Comparison of ENCODE assay signal across 8 mouse cellular contexts in the genomic region with DNA sequence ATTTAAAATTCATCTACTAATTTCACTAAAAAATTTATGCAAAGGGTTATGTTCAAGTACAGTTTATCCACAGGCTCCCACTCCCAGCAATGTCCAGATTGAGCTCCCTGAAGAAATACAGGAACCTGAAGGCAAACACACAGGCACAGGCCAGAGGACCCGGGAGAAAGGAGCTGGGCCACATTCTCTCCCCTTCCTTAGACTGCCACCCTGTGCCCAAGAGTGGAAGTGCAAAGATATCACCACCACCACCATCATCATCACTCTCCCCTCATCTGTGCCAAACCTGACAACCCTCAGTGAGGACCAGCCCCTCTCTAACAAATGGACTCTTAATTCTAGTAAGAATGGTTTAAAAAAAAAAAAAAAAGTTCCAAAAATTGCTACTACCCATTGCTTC. TPM values are rescaled to one million over a fixed set of nuclear protein-coding genes. Genes with fewer than 3 reads are reported as not detected.
DNase-seq lines count a peak whose midpoint lies in the region; ATAC-seq and TF ChIP-seq lines count a peak whose summit lies in the region.

No protein-coding gene starts in this region.

- peak; percentile 60; the same call in 1 of the 2 replicates for TF ChIP-seq CTCF in testis, adult 2 months (IDR thresholded peaks at IDR 0.05; ENCODE audit: control insufficient read depth, insufficient read depth, insufficient replicate concordance, low read depth, low read length)
- peak; percentile 79 for TF ChIP-seq CTCF in cortical plate, adult 2 months (IDR thresholded peaks at IDR 0.05; ENCODE audit: extremely low read depth, insufficient read depth, low read length)

- H3K4me1 ChIP-seq in testis, adult 2 months (ENCODE audit: control insufficient read depth, insufficient read depth, low read length), result no peaks in the 10 kb centered on the region
- no peaks in the 10 kb centered on the region for H3K4me1 ChIP-seq in cortical plate, adult 2 months (ENCODE audit: control insufficient read depth, insufficient read depth, low read length)
- H3K4me1 ChIP-seq in hindbrain, embryonic 16.5 days (ENCODE audit: control insufficient read depth, insufficient read depth, low read depth, low read length), result no peaks in the 10 kb centered on the region
- H3K4me1 ChIP-seq in liver, embryonic 13.5 days (replicated peaks), result no peaks in the 10 kb centered on the region

- WGBS in hindbrain, embryonic 16.5 days, result 13% methylated on average over 1 of the region's 1 CpGs
- WGBS in liver, embryonic 13.5 days (ENCODE audit: insufficient replicate concordance), result 29% methylated on average over 1 of the region's 1 CpGs

- no peak for TF ChIP-seq POLR2A in testis, adult 2 months (IDR thresholded peaks at IDR 0.05; ENCODE audit: control insufficient read depth, low read depth, low read length)
- TF ChIP-seq POLR2A in cortical plate, adult 2 months (IDR thresholded peaks at IDR 0.05; ENCODE audit: extremely low read depth, insufficient read depth, low read length), result no peak

- H3K27me3 ChIP-seq in testis, adult 2 months (ENCODE audit: control insufficient read depth, insufficient read depth, low read length), result no peaks in the 10 kb centered on the region
- no peaks in the 10 kb centered on the region for H3K27me3 ChIP-seq in hindbrain, embryonic 16.5 days (replicated peaks; ENCODE audit: control insufficient read depth, insufficient read depth, low read length)
- H3K27me3 ChIP-seq in liver, embryonic 13.5 days, result no peaks in the 10 kb centered on the region

- no peak for DNase-seq in testis, postnatal 14 days (ENCODE audit: low spot score)
- DNase-seq in adrenal gland, adult 18-20 months (ENCODE audit: low spot score in 2 of 2), result peak; percentile 46 to 55
- peak; percentile 14 for DNase-seq in liver, embryonic 13.5 days
- peak; percentile 31 for DNase-seq in ovary, postnatal 14 days (ENCODE audit: low spot score)
- no peak for DNase-seq in urinary bladder, postnatal 10 days (ENCODE audit: low spot score)

- peaks cover 4% of the 10 kb centered on the region for H3K36me3 ChIP-seq in testis, adult 2 months (ENCODE audit: control insufficient read depth, insufficient read depth, low read length)
- peaks cover 24% of the 10 kb centered on the region for H3K36me3 ChIP-seq in hindbrain, embryonic 16.5 days (ENCODE audit: control insufficient read depth, insufficient read depth, low read length)
- peaks cover 91% of the 10 kb centered on the region for H3K36me3 ChIP-seq in liver, embryonic 13.5 days

- peak; percentile 61; the same call in 1 of the 2 replicates for ATAC-seq in hindbrain, embryonic 16.5 days
- ATAC-seq in liver, embryonic 13.5 days (ENCODE audit: low read depth), result no peak

- H3K27ac ChIP-seq in testis, adult 2 months (ENCODE audit: control insufficient read depth, insufficient read depth, low read depth, low read length), result no peak overlapping the region
- no peak overlapping the region for H3K27ac ChIP-seq in cortical plate, adult 2 months (ENCODE audit: insufficient read depth, low read length)
- H3K27ac ChIP-seq in hindbrain, embryonic 16.5 days (ENCODE audit: low read depth, low read length), result no peak overlapping the region
- no peak overlapping the region for H3K27ac ChIP-seq in liver, embryonic 13.5 days

- no peak overlapping the region for H3K9ac ChIP-seq in hindbrain, embryonic 16.5 days (ENCODE audit: low read depth, low read length)
- no peak overlapping the region for H3K9ac ChIP-seq in liver, embryonic 13.5 days

- no peak overlapping the region for H3K4me2 ChIP-seq in hindbrain, embryonic 16.5 days (ENCODE audit: low read length)
- H3K4me2 ChIP-seq in liver, embryonic 13.5 days, result no peak overlapping the region

- no peaks in the 10 kb centered on the region for H3K9me3 ChIP-seq in hindbrain, embryonic 16.5 days (ENCODE audit: control insufficient read depth, low read length)
- H3K9me3 ChIP-seq in liver, embryonic 13.5 days (replicated peaks), result no peaks in the 10 kb centered on the region

- no peak overlapping the region for H3K4me3 ChIP-seq in testis, adult 2 months (ENCODE audit: control insufficient read depth, low read depth, low read length)
- H3K4me3 ChIP-seq in cortical plate, adult 2 months (ENCODE audit: insufficient read depth, low read length), result no peak overlapping the region
- H3K4me3 ChIP-seq in hindbrain, embryonic 16.5 days (ENCODE audit: low read length), result no peak overlapping the region
- no peak overlapping the region for H3K4me3 ChIP-seq in liver, embryonic 13.5 days (replicated peaks)

RNA-seq across cellular contexts. Expression of a gene that starts 19.3 kb away (rescaled TPM):
- 64.7 and 65.8 TPM in 2 replicates for polyA plus RNA-seq in testis, adult 2 months (2012; rRNA removed)
- 10 to 100 TPM; 39.5 to 46.3 TPM for total RNA-seq in adrenal gland, adult 18-20 months (2021)
- 65.9 and 67.2 TPM in 2 replicates for polyA plus RNA-seq in cortical plate, adult 2 months (2012; rRNA removed)
- polyA plus RNA-seq in hindbrain, embryonic 16.5 days (2015; fragmentation: Nextera tagmentation; extraction: Ambion mirVana), result 71.4 and 80.5 TPM in 2 replicates
- polyA plus RNA-seq in liver, embryonic 13.5 days (2015; fragmentation: Nextera tagmentation; extraction: Ambion mirVana), result 30.7 and 37.0 TPM in 2 replicates

Comparison
In these comparisons a context has a peak if more than half of its experiments do, and no peak if none do; other contexts are left out.
1. DNase-seq: peak in adrenal gland, adult 18-20 months (2 of 2), liver, embryonic 13.5 days (single experiment) and ovary, postnatal 14 days (single experiment); none in testis, postnatal 14 days (single experiment) and urinary bladder, postnatal 10 days (single experiment).